22 mouse cellular contexts compared by ENCODE assay signal in the genomic region with DNA sequence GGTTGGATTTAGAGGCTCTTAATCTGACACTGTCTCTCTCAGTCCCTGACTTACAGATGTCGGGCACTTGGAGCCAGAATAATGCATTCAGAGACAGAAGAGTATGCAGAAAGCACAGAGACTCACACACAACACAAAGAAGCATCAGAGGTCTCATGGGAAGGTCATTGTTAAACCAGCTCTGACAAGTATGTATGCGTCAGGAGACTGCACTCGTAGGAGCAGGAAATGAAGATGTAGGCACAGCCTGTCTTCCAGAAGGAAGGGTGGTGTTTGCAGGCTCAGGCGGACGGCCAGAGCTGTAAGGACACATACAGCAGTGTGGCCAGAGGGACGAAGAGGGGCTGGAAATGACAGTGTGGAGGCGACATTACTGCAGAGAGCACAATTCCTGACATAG.
DNase-seq lines count a peak whose midpoint lies in the region; ATAC-seq and TF ChIP-seq lines count a peak whose summit lies in the region.
"Had no signal": no experiment of that assay in that cellular context is flagged by ENCODE, and none has a peak within 500 bp of the region (broad histone marks: within the 10 kb centered on the region; RNA-seq: fewer than 3 reads in every experiment).

No protein-coding gene starts in this region.

- H3K4me1 ChIP-seq in lung, postnatal 0 days (ENCODE audit: insufficient read depth, low read depth, low read length) = peaks cover 4% of the 10 kb centered on the region; the same call in 1 of the 2 replicates
- H3K4me1 ChIP-seq in lung, adult 2 months (ENCODE audit: control insufficient read depth, insufficient read depth, low read length) = peaks cover 7% of the 10 kb centered on the region
- H3K4me1 ChIP-seq: embryonic facial prominence, embryonic 12.5 days had no signal

- 48% methylated on average over 7 of the region's 7 CpGs for WGBS in lung, postnatal 0 days
- 48% methylated on average over 7 of the region's 7 CpGs for WGBS in lung, adult 2 months

- no peak overlapping the region for H3K4me3 ChIP-seq in lung, postnatal 0 days (ENCODE audit: low read depth, low read length)
- no peak overlapping the region for H3K4me3 ChIP-seq in lung, adult 2 months (replicated peaks; ENCODE audit: extremely low read depth, low read depth, low read length)
- no peak overlapping the region for H3K4me3 ChIP-seq in left cerebral cortex, adult 2 months
- H3K4me3 ChIP-seq: embryonic facial prominence, embryonic 12.5 days; embryonic facial prominence, embryonic 15.5 days; gastrocnemius, adult 2 months; hindbrain, embryonic 10.5 days; hindbrain, embryonic 13.5 days had no signal

- no peak for TF ChIP-seq CTCF in lung, postnatal 0 days (IDR thresholded peaks at IDR 0.05)
- no peak for TF ChIP-seq CTCF in lung, adult 2 months (IDR thresholded peaks at IDR 0.05; ENCODE audit: insufficient read depth, low read length)
- TF ChIP-seq CTCF in left cerebral cortex, adult 2 months (IDR thresholded peaks at IDR 0.05) = no peak

- H3K27ac ChIP-seq in lung, postnatal 0 days (ENCODE audit: low read length) = no peak overlapping the region
- no peak overlapping the region for H3K27ac ChIP-seq in left cerebral cortex, adult 2 months
- H3K27ac ChIP-seq: embryonic facial prominence, embryonic 12.5 days; embryonic facial prominence, embryonic 15.5 days; gastrocnemius, adult 2 months; hindbrain, embryonic 10.5 days; hindbrain, embryonic 13.5 days had no signal

- H3K9ac ChIP-seq in lung, postnatal 0 days (replicated peaks; ENCODE audit: low read depth) = no peak overlapping the region
- H3K9ac ChIP-seq: embryonic facial prominence, embryonic 12.5 days; embryonic facial prominence, embryonic 15.5 days; forebrain, postnatal 0 days; hindbrain, embryonic 13.5 days had no signal

- intact Hi-C loops in left cerebral cortex, adult 2 months (cut with DNase I) = no loop called here

- H3K9me3 ChIP-seq in lung, postnatal 0 days (ENCODE audit: low read length) = no peaks in the 10 kb centered on the region
- H3K9me3 ChIP-seq: embryonic facial prominence, embryonic 12.5 days; embryonic facial prominence, embryonic 15.5 days; hindbrain, embryonic 10.5 days; hindbrain, embryonic 13.5 days had no signal

- H3K36me3 ChIP-seq in lung, postnatal 0 days (ENCODE audit: insufficient read depth, low read length) = no peaks in the 10 kb centered on the region
- H3K36me3 ChIP-seq: embryonic facial prominence, embryonic 12.5 days; embryonic facial prominence, embryonic 15.5 days; hindbrain, embryonic 13.5 days had no signal

- peak; percentile 38 for ATAC-seq in lung, postnatal 0 days
- ATAC-seq: forebrain, embryonic 14.5 days; forebrain, postnatal 0 days; hindbrain, embryonic 16.5 days had no signal

- no peak overlapping the region for H3K4me2 ChIP-seq in lung, postnatal 0 days (replicated peaks; ENCODE audit: low read depth, low read length)
- H3K4me2 ChIP-seq: embryonic facial prominence, embryonic 12.5 days; embryonic facial prominence, embryonic 15.5 days; heart, embryonic 11.5 days; hindbrain, embryonic 13.5 days had no signal

- H3K27me3 ChIP-seq in lung, postnatal 0 days (replicated peaks; ENCODE audit: insufficient read depth, low read length) = no peaks in the 10 kb centered on the region
- H3K27me3 ChIP-seq: embryonic facial prominence, embryonic 12.5 days; embryonic facial prominence, embryonic 15.5 days; hindbrain, embryonic 13.5 days had no signal

- DNase-seq in heart, adult 11 months = peak; percentile 54
- no peak for DNase-seq in heart, adult 9 months (ENCODE audit: low spot score in 2 of 2)
- DNase-seq in lung, postnatal 0 days (ENCODE audit: low spot score) = no peak
- no peak for DNase-seq in lung, adult 2 months
- DNase-seq in ES-CJ7 (ENCODE audit: low read depth, low spot score) = peak; percentile 29
- no peak for DNase-seq in left cerebral cortex, adult 2 months (ENCODE audit: extremely low spot score in 1 of 2, low spot score in 2 of 2)
- no peak for DNase-seq in left cerebral cortex, adult 18-20 months (ENCODE audit: low spot score in 2 of 2)
- DNase-seq: adrenal gland, postnatal 10 days; adrenal gland, postnatal 36 days; cerebellum, adult 18-20 months; cerebellum, adult 9-11 months; forebrain, postnatal 0 days; gastrocnemius, adult 2 months; gastrocnemius, postnatal 14 days; heart, adult 18-20 months had no signal

- TF ChIP-seq EP300 in lung, postnatal 0 days (IDR thresholded peaks at IDR 0.05) = no peak

- TF ChIP-seq POLR2A in lung, adult 2 months (IDR thresholded peaks at IDR 0.05; ENCODE audit: borderline replicate concordance, extremely low read depth, low read depth, low read length) = no peak

Comparison
In these comparisons a context has a peak if more than half of its experiments do, and no peak if none do; other contexts are left out.
1. DNase-seq: peak in heart, adult 11 months (single experiment) and ES-CJ7 (single experiment); none in heart, adult 9 months (0 of 2), lung, postnatal 0 days (single experiment), lung, adult 2 months (single experiment), left cerebral cortex, adult 2 months (0 of 2) and left cerebral cortex, adult 18-20 months (0 of 2).